13 mouse cellular contexts compared by ENCODE assay signal in genomic region chr9:63201376-63202323, GRCm38 (mm10). TPM values are rescaled to one million over a fixed set of nuclear protein-coding genes. Genes with fewer than 3 reads are reported as not detected.
A peak's percentile ranks its signal among the peaks of the same experiment; 100 is the strongest.
DNase-seq lines count a peak whose midpoint lies in the region; ATAC-seq and TF ChIP-seq lines count a peak whose summit lies in the region.
"Had no signal": no experiment of that assay in that cellular context is flagged by ENCODE, and none has a peak within 500 bp of the region (broad histone marks: within the 10 kb centered on the region; RNA-seq: fewer than 3 reads in every experiment).

No protein-coding gene starts in this region.

- no peak for ATAC-seq in hindbrain, postnatal 0 days
- ATAC-seq in hindbrain, embryonic 14.5 days (ENCODE audit: low FRiP score): no peak
- ATAC-seq in liver, embryonic 15.5 days (ENCODE audit: insufficient read depth): peak; percentile 58

- DNase-seq in hindbrain, postnatal 0 days (ENCODE audit: low spot score): no peak
- DNase-seq in hindbrain, embryonic 14.5 days (ENCODE audit: low spot score): no peak
- peak; percentile 28 for DNase-seq in ES-CJ7 (ENCODE audit: low read depth, low spot score)
- DNase-seq in kidney, adult 2 months: peak; percentile 91
- no peak for DNase-seq in ovary, postnatal 10 days (ENCODE audit: low spot score)
- DNase-seq in left cerebral cortex, postnatal 14 days (ENCODE audit: low spot score in 2 of 2): no peak
- DNase-seq in frontal cortex, postnatal 25 days (ENCODE audit: low spot score in 2 of 2): no peak
- DNase-seq: cerebellum, postnatal 14 days; lung, postnatal 10 days had no signal

- no peak for TF ChIP-seq POLR2A in kidney, adult 2 months (IDR thresholded peaks at IDR 0.05; ENCODE audit: low read depth, low read length)

- no peak overlapping the region for H3K4me2 ChIP-seq in hindbrain, postnatal 0 days (ENCODE audit: low read depth, low read length)
- no peak overlapping the region for H3K4me2 ChIP-seq in hindbrain, embryonic 14.5 days (replicated peaks)
- H3K4me2 ChIP-seq in liver, embryonic 15.5 days: no peak overlapping the region
- H3K4me2 ChIP-seq: heart, embryonic 13.5 days; midbrain, embryonic 11.5 days had no signal

- H3K9me3 ChIP-seq in hindbrain, postnatal 0 days (ENCODE audit: low read length): no peaks in the 10 kb centered on the region
- H3K9me3 ChIP-seq in hindbrain, embryonic 14.5 days (ENCODE audit: control insufficient read depth, low read length): no peaks in the 10 kb centered on the region
- no peaks in the 10 kb centered on the region for H3K9me3 ChIP-seq in liver, embryonic 15.5 days (replicated peaks)
- H3K9me3 ChIP-seq: heart, embryonic 13.5 days had no signal

- 85% methylated on average over 15 of the region's 15 CpGs for WGBS in hindbrain, postnatal 0 days
- 87% methylated on average over 15 of the region's 15 CpGs for WGBS in hindbrain, embryonic 14.5 days
- WGBS in kidney, adult 2 months: 56% methylated on average over 15 of the region's 15 CpGs
- 77% methylated on average over 15 of the region's 15 CpGs for WGBS in liver, embryonic 15.5 days (ENCODE audit: insufficient replicate concordance)

- no peaks in the 10 kb centered on the region for H3K27me3 ChIP-seq in hindbrain, postnatal 0 days (ENCODE audit: insufficient read depth, low read length)
- no peaks in the 10 kb centered on the region for H3K27me3 ChIP-seq in hindbrain, embryonic 14.5 days (ENCODE audit: control insufficient read depth, insufficient read depth, low read length)
- no peaks in the 10 kb centered on the region for H3K27me3 ChIP-seq in kidney, adult 2 months (replicated peaks; ENCODE audit: control insufficient read depth, insufficient read depth, low read length)
- no peaks in the 10 kb centered on the region for H3K27me3 ChIP-seq in liver, embryonic 15.5 days
- H3K27me3 ChIP-seq: heart, embryonic 13.5 days had no signal

- TF ChIP-seq CTCF in hindbrain, postnatal 0 days (IDR thresholded peaks at IDR 0.05; ENCODE audit: low read depth): 0 out of 2 replicates have a peak, but pooled peaks have one; percentile 6
- TF ChIP-seq CTCF in kidney, adult 2 months (conservative IDR thresholded peaks at IDR 0.05; ENCODE audit: insufficient read depth, insufficient read length, low read depth, low read length): peak; percentile 31

- H3K9ac ChIP-seq in hindbrain, postnatal 0 days (replicated peaks; ENCODE audit: low read length): no peak overlapping the region
- H3K9ac ChIP-seq in hindbrain, embryonic 14.5 days: no peak overlapping the region
- H3K9ac ChIP-seq in liver, embryonic 15.5 days: no peak overlapping the region
- H3K9ac ChIP-seq: heart, embryonic 13.5 days had no signal

- intact Hi-C loops in left cerebral cortex, postnatal 14 days (cut with DNase I): no loop called here

- H3K27ac ChIP-seq in hindbrain, postnatal 0 days: no peak overlapping the region
- no peak overlapping the region for H3K27ac ChIP-seq in hindbrain, embryonic 14.5 days
- peak overlapping the region; percentile 34; the same call in 1 of the 2 replicates for H3K27ac ChIP-seq in kidney, adult 2 months (ENCODE audit: insufficient read depth, low read depth, low read length)
- H3K27ac ChIP-seq in liver, embryonic 15.5 days (replicated peaks): no peak overlapping the region; the same call in 1 of the 2 replicates
- H3K27ac ChIP-seq: heart, embryonic 13.5 days; hindbrain, embryonic 10.5 days had no signal

- no peaks in the 10 kb centered on the region for H3K36me3 ChIP-seq in hindbrain, postnatal 0 days (ENCODE audit: insufficient read depth, low read length)
- H3K36me3 ChIP-seq in hindbrain, embryonic 14.5 days (replicated peaks; ENCODE audit: control insufficient read depth, insufficient read depth): no peaks in the 10 kb centered on the region
- H3K36me3 ChIP-seq in kidney, adult 2 months (ENCODE audit: control insufficient read depth, insufficient read depth, low read length): no peaks in the 10 kb centered on the region
- no peaks in the 10 kb centered on the region; the same call in 1 of the 2 replicates for H3K36me3 ChIP-seq in liver, embryonic 15.5 days (replicated peaks)

- no peaks in the 10 kb centered on the region for H3K4me1 ChIP-seq in hindbrain, postnatal 0 days (ENCODE audit: insufficient read depth, low read length)
- H3K4me1 ChIP-seq in hindbrain, embryonic 14.5 days (replicated peaks; ENCODE audit: control insufficient read depth, insufficient read depth, low read length): peaks cover 15% of the 10 kb centered on the region
- H3K4me1 ChIP-seq in kidney, adult 2 months (ENCODE audit: control insufficient read depth, insufficient read depth, low read length): peaks cover 10% of the 10 kb centered on the region; the same call in 1 of the 2 replicates
- H3K4me1 ChIP-seq in liver, embryonic 15.5 days (replicated peaks): no peaks in the 10 kb centered on the region

- no peak overlapping the region for H3K4me3 ChIP-seq in hindbrain, postnatal 0 days (ENCODE audit: low read length)
- H3K4me3 ChIP-seq in hindbrain, embryonic 14.5 days (replicated peaks; ENCODE audit: low read length): no peak overlapping the region
- no peak overlapping the region for H3K4me3 ChIP-seq in kidney, adult 2 months (ENCODE audit: insufficient read depth, low read depth, low read length)
- no peak overlapping the region for H3K4me3 ChIP-seq in liver, embryonic 15.5 days (replicated peaks)
- H3K4me3 ChIP-seq: heart, embryonic 13.5 days; hindbrain, embryonic 10.5 days had no signal

RNA-seq across cellular contexts. Expression of gene Skor1, which starts 52.9 kb away (rescaled TPM):
- 36.3 and 38.5 TPM in 2 replicates for total RNA-seq in hindbrain, postnatal 0 days (2014; rRNA removed)
- polyA plus RNA-seq in hindbrain, postnatal 0 days (2015; fragmentation: Nextera tagmentation; extraction: Ambion mirVana): 9.2 TPM in 2 replicates
- polyA plus RNA-seq in hindbrain, embryonic 14.5 days (2014; fragmentation: Nextera tagmentation; extraction: Ambion mirVana): 19.5 and 21.5 TPM in 2 replicates
- polyA plus RNA-seq in kidney, adult 2 months (2012; rRNA removed): 0.02 and 0.03 TPM in 2 replicates
- polyA plus RNA-seq in liver, embryonic 15.5 days (2015; fragmentation: Nextera tagmentation; extraction: Ambion mirVana): not detected in 2 replicates
- total RNA-seq in left cerebral cortex, postnatal 14 days (2021): under 1 TPM; 0.15 TPM
- polyA plus RNA-seq: heart, embryonic 13.5 days had no signal

Comparison
In these comparisons a context has a peak if more than half of its experiments do, and no peak if none do; other contexts are left out.
1. DNase-seq: peak in ES-CJ7 (single experiment) and kidney, adult 2 months (single experiment); none in hindbrain, postnatal 0 days (single experiment), hindbrain, embryonic 14.5 days (single experiment), ovary, postnatal 10 days (single experiment), left cerebral cortex, postnatal 14 days (0 of 2) and frontal cortex, postnatal 25 days (0 of 2).